17 mouse cellular contexts compared by ENCODE assay signal in genomic region chr4:34680530-34680929, GRCm38 (mm10). TPM values are rescaled to one million over a fixed set of nuclear protein-coding genes. Genes with fewer than 3 reads are reported as not detected.
DNase-seq lines count a peak whose midpoint lies in the region; ATAC-seq and TF ChIP-seq lines count a peak whose summit lies in the region.
"Had no signal": no experiment of that assay in that cellular context is flagged by ENCODE, and none has a peak within 500 bp of the region (broad histone marks: within the 10 kb centered on the region; RNA-seq: fewer than 3 reads in every experiment).

No protein-coding gene starts in this region.

- no peaks in the 10 kb centered on the region for H3K9me3 ChIP-seq in hindbrain, postnatal 0 days (ENCODE audit: low read length)
- no peaks in the 10 kb centered on the region for H3K9me3 ChIP-seq in hindbrain, embryonic 16.5 days (ENCODE audit: control insufficient read depth, low read length)
- H3K9me3 ChIP-seq in midbrain, postnatal 0 days (ENCODE audit: low read length), result no peaks in the 10 kb centered on the region
- H3K9me3 ChIP-seq in midbrain, embryonic 13.5 days, result no peaks in the 10 kb centered on the region
- H3K9me3 ChIP-seq: embryonic facial prominence, embryonic 13.5 days; heart, embryonic 13.5 days; intestine, embryonic 15.5 days had no signal

- ATAC-seq in CD4-positive, CD25-positive, alpha-beta regulatory T cell, adult 4 months, result no peak
- ATAC-seq in hindbrain, postnatal 0 days, result no peak
- ATAC-seq in hindbrain, embryonic 16.5 days, result no peak
- ATAC-seq in midbrain, postnatal 0 days (ENCODE audit: low FRiP score), result no peak
- ATAC-seq in midbrain, embryonic 13.5 days, result no peak
- ATAC-seq: forebrain, embryonic 16.5 days; intestine, embryonic 15.5 days; midbrain, embryonic 16.5 days had no signal

- TF ChIP-seq CTCF in hindbrain, postnatal 0 days (IDR thresholded peaks at IDR 0.05; ENCODE audit: low read depth), result peak; percentile 33
- TF ChIP-seq CTCF in midbrain, postnatal 0 days (IDR thresholded peaks at IDR 0.05), result peak; percentile 40

- H3K4me3 ChIP-seq in hindbrain, postnatal 0 days (ENCODE audit: low read length), result no peak overlapping the region
- no peak overlapping the region for H3K4me3 ChIP-seq in hindbrain, embryonic 16.5 days (ENCODE audit: low read length)
- H3K4me3 ChIP-seq in midbrain, postnatal 0 days (ENCODE audit: low read depth, low read length), result no peak overlapping the region
- no peak overlapping the region for H3K4me3 ChIP-seq in midbrain, embryonic 13.5 days (replicated peaks)
- H3K4me3 ChIP-seq: embryonic facial prominence, embryonic 13.5 days; heart, embryonic 13.5 days; intestine, embryonic 15.5 days had no signal

- no peak overlapping the region for H3K9ac ChIP-seq in hindbrain, postnatal 0 days (replicated peaks; ENCODE audit: low read length)
- H3K9ac ChIP-seq in hindbrain, embryonic 16.5 days (ENCODE audit: low read depth, low read length), result no peak overlapping the region
- H3K9ac ChIP-seq in midbrain, postnatal 0 days (replicated peaks; ENCODE audit: low read length, poor library complexity, severe bottlenecking), result no peak overlapping the region
- no peak overlapping the region for H3K9ac ChIP-seq in midbrain, embryonic 13.5 days (replicated peaks)
- H3K9ac ChIP-seq: embryonic facial prominence, embryonic 13.5 days; heart, embryonic 13.5 days; intestine, embryonic 15.5 days had no signal

- no peaks in the 10 kb centered on the region for H3K4me1 ChIP-seq in hindbrain, postnatal 0 days (ENCODE audit: insufficient read depth, low read length)
- H3K4me1 ChIP-seq in hindbrain, embryonic 16.5 days (ENCODE audit: control insufficient read depth, insufficient read depth, low read depth, low read length), result no peaks in the 10 kb centered on the region
- no peaks in the 10 kb centered on the region for H3K4me1 ChIP-seq in midbrain, postnatal 0 days (ENCODE audit: insufficient read depth, low read length)
- H3K4me1 ChIP-seq in midbrain, embryonic 13.5 days (replicated peaks), result peaks cover 2% of the 10 kb centered on the region; the same call in 1 of the 2 replicates
- H3K4me1 ChIP-seq: intestine, embryonic 15.5 days had no signal

- DNase-seq in CD4-positive, CD25-positive, alpha-beta regulatory T cell, adult 2 months (ENCODE audit: low read depth, low spot score), result peak; percentile 13
- peak; percentile 3 for DNase-seq in hindbrain, postnatal 0 days (ENCODE audit: low spot score)
- no peak for DNase-seq in midbrain, postnatal 0 days (ENCODE audit: low spot score)
- DNase-seq in c-Kit-positive CD71-positive TER-119-positive erythroid progenitor cells, embryonic 14.5 days (ENCODE audit: low spot score), result no peak
- DNase-seq in right cerebral cortex, adult 2 months (ENCODE audit: low spot score in 2 of 2), result no peak
- DNase-seq: cerebellum, adult 11 months; layer of hippocampus, postnatal 36 days had no signal

- no peaks in the 10 kb centered on the region for H3K27me3 ChIP-seq in hindbrain, postnatal 0 days (ENCODE audit: insufficient read depth, low read length)
- H3K27me3 ChIP-seq in hindbrain, embryonic 16.5 days (replicated peaks; ENCODE audit: control insufficient read depth, insufficient read depth, low read length), result no peaks in the 10 kb centered on the region
- no peaks in the 10 kb centered on the region for H3K27me3 ChIP-seq in midbrain, postnatal 0 days (ENCODE audit: insufficient read depth, low read length)
- no peaks in the 10 kb centered on the region for H3K27me3 ChIP-seq in midbrain, embryonic 13.5 days
- H3K27me3 ChIP-seq: embryonic facial prominence, embryonic 13.5 days; heart, embryonic 13.5 days; intestine, embryonic 15.5 days had no signal

- H3K36me3 ChIP-seq in hindbrain, postnatal 0 days (ENCODE audit: insufficient read depth, low read length), result peaks cover 9% of the 10 kb centered on the region
- H3K36me3 ChIP-seq in hindbrain, embryonic 16.5 days (ENCODE audit: control insufficient read depth, insufficient read depth, low read length), result peaks cover 10% of the 10 kb centered on the region; the same call in 1 of the 2 replicates
- H3K36me3 ChIP-seq in midbrain, postnatal 0 days (ENCODE audit: insufficient read depth, low read length), result peaks cover 17% of the 10 kb centered on the region
- H3K36me3 ChIP-seq in midbrain, embryonic 13.5 days, result peaks cover 27% of the 10 kb centered on the region

- WGBS in hindbrain, postnatal 0 days, result 82% methylated on average over 5 of the region's 5 CpGs
- 87% methylated on average over 5 of the region's 5 CpGs for WGBS in hindbrain, embryonic 16.5 days
- 86% methylated on average over 5 of the region's 5 CpGs for WGBS in midbrain, postnatal 0 days
- 84% methylated on average over 5 of the region's 5 CpGs for whole genome bisulfite sequencing in midbrain, embryonic 13.5 days

- H3K27ac ChIP-seq in hindbrain, postnatal 0 days, result no peak overlapping the region
- no peak overlapping the region for H3K27ac ChIP-seq in hindbrain, embryonic 16.5 days (ENCODE audit: low read depth, low read length)
- no peak overlapping the region for H3K27ac ChIP-seq in midbrain, postnatal 0 days (ENCODE audit: low read depth, low read length)
- H3K27ac ChIP-seq in midbrain, embryonic 13.5 days, result no peak overlapping the region
- H3K27ac ChIP-seq: embryonic facial prominence, embryonic 13.5 days; heart, embryonic 13.5 days; intestine, embryonic 15.5 days had no signal

- no peak overlapping the region for H3K4me2 ChIP-seq in hindbrain, postnatal 0 days (ENCODE audit: low read depth, low read length)
- no peak overlapping the region for H3K4me2 ChIP-seq in hindbrain, embryonic 16.5 days (ENCODE audit: low read length)
- H3K4me2 ChIP-seq in midbrain, postnatal 0 days (ENCODE audit: low read depth, low read length, poor library complexity, severe bottlenecking), result no peak overlapping the region
- H3K4me2 ChIP-seq in midbrain, embryonic 13.5 days (replicated peaks), result no peak overlapping the region
- H3K4me2 ChIP-seq: embryonic facial prominence, embryonic 13.5 days; heart, embryonic 13.5 days; intestine, embryonic 15.5 days had no signal

RNA-seq across cellular contexts. Expression of gene Slc35a1, which starts 6.7 kb away (rescaled TPM):
- polyA plus RNA-seq in CD4-positive, CD25-positive, alpha-beta regulatory T cell, adult 4 months (2017; shearing (Covaris generic)), result 10 to 100 TPM; 29.6 to 33.9 TPM
- total RNA-seq in hindbrain, postnatal 0 days (2014; rRNA removed), result 22.2 and 23.3 TPM in 2 replicates
- 34.0 and 36.8 TPM in 2 replicates for polyA plus RNA-seq in hindbrain, postnatal 0 days (2015; fragmentation: Nextera tagmentation; extraction: Ambion mirVana)
- polyA plus RNA-seq in hindbrain, embryonic 16.5 days (2015; fragmentation: Nextera tagmentation; extraction: Ambion mirVana), result 47.3 and 51.9 TPM in 2 replicates
- 19.8 and 22.2 TPM in 2 replicates for total RNA-seq in midbrain, postnatal 0 days (2014; rRNA removed)
- polyA plus RNA-seq in midbrain, postnatal 0 days (2015; fragmentation: Nextera tagmentation; extraction: Ambion mirVana), result 32.9 and 35.7 TPM in 2 replicates
- polyA plus RNA-seq in midbrain, embryonic 13.5 days (2015; fragmentation: Nextera tagmentation; extraction: Ambion mirVana), result 54.6 and 55.3 TPM in 2 replicates

RNA-seq across cellular contexts. Expression of gene Cfap206, which starts 49.5 kb away (rescaled TPM):
- not detected for polyA plus RNA-seq in CD4-positive, CD25-positive, alpha-beta regulatory T cell, adult 4 months (2017; shearing (Covaris generic))
- 2.2 and 9.7 TPM in 2 replicates for total RNA-seq in hindbrain, postnatal 0 days (2014; rRNA removed)
- polyA plus RNA-seq in hindbrain, postnatal 0 days (2015; fragmentation: Nextera tagmentation; extraction: Ambion mirVana), result 4.8 TPM in 2 replicates
- polyA plus RNA-seq in hindbrain, embryonic 16.5 days (2015; fragmentation: Nextera tagmentation; extraction: Ambion mirVana), result 2.9 and 4.0 TPM in 2 replicates
- total RNA-seq in midbrain, postnatal 0 days (2014; rRNA removed), result 2.1 and 7.0 TPM in 2 replicates
- 2.5 and 2.9 TPM in 2 replicates for polyA plus RNA-seq in midbrain, postnatal 0 days (2015; fragmentation: Nextera tagmentation; extraction: Ambion mirVana)
- polyA plus RNA-seq in midbrain, embryonic 13.5 days (2015; fragmentation: Nextera tagmentation; extraction: Ambion mirVana), result 1.3 and 1.4 TPM in 2 replicates
- polyA plus RNA-seq: heart, embryonic 13.5 days; liver, embryonic 16.5 days; small intestine, adult 2 months had no signal

Comparison
In these comparisons a context has a peak if more than half of its experiments do, and no peak if none do; other contexts are left out.
1. DNase-seq: peak in CD4-positive, CD25-positive, alpha-beta regulatory T cell, adult 2 months (single experiment) and hindbrain, postnatal 0 days (single experiment); none in midbrain, postnatal 0 days (single experiment), c-Kit-positive CD71-positive TER-119-positive erythroid progenitor cells, embryonic 14.5 days (single experiment) and right cerebral cortex, adult 2 months (0 of 2).